Mouse (Mus musculus) kidney, adult 8-10 months (tissue): ENCODE data around the gene Det1.

Experiments
- DNase-seq, 2 experiments: peaks; one replicate each; pipeline ENCODE4 v3.0.0; 2022

Gene Det1

DNA sequence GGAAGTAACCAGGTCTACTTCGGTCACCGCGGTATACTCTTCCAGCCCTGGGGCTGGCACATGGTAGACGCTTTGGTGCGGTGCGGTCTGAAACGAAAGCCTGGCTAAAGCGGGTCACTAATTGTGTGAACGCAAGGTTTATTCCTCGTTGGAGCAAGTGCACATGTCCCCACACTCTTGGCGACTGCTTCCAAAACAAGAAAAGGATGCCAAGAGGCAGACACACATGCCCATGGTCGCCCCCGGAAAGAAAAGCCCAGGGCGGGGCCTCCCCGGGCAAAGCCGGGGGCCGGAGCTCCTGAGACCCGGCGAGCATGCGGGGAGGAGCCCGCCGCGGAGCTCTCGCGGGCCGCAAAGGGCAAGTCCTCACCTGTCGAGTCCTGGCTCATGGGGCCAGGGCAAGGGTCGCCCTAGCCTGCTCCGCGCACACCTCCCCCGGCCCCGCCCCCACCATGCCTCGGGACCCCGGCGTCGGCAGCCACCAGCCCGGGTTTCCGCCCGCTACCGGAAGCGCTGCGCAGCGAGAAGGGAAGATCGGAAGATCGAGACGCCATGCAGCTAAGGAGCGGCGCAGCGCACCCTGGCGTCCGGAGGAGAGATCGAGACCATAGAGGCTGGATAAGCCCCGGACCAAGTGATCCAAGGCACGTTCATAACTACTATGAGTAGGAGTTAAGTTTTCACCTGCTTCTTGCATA is at the start of gene Det1:
TSS of gene Det1 (minus strand) at position 527 of the 698 bp plus-strand sequence.
- peak; percentile 88 to 93 for DNase-seq

- peak; percentile 100 for DNase-seq
These were observed 48.7 kb upstream of the Det1 start, which contains the start of gene Aen for GRCm38 (mm10) chr7:78895653-78896333. TSS of gene Aen (plus strand) at chr7:78895854.

DNA sequence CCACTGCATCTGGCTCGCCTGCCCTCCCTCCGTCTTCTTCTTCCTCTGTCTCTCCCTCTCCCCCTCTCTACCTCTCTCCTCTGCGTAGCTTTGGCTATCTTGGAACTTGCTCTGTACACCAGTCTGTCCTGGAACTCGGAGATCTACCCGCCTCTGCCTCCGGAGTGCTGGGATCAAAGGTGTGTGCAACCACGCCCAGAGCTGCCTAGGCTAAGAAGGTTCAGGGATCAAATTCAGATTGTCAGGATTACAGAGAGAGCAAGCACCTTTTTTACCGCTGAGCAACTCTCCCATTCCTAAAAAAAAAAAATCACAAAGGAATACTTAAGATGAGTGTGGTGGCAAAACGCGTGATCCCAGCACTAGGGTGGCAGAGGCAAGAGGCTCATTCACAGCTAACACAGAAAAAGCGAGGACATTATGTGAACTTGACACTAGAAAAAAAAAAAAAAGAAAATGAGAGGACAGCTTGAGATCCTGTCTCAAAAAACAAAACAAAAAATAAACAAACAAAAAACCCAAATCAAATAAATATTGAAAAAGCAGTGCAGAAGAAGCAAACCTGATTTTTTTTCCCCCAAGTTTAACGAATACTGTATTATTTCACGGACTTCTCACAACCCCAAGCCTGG is 48.1 kb upstream of the Det1 start:
- DNase-seq, result no peak

- no peak for DNase-seq
These were observed 46.9 kb upstream of the Det1 start for GRCm38 (mm10) chr7:78893917-78894316.

DNA sequence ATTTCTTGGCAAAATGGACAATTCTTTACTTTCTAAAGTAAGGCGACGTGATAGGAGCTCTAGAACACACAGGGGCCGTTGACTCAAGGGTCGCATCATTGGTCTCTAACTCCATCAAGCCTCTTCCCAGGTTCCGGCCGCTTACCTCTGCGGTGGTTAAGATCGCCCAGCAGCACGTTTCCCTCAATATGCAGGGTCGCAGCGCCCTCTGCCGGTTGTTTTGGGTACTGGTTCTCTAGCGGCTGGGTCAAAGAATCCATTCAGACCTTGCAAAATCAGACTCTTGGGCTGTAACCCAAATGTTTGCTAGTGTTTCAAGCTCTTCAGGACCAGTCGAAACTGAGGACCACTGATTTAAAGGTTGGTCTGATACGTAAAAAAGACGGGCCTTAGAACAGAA is 43.6 kb upstream of the Det1 start:
- DNase-seq, result peak; percentile 52 to 84

DNA sequence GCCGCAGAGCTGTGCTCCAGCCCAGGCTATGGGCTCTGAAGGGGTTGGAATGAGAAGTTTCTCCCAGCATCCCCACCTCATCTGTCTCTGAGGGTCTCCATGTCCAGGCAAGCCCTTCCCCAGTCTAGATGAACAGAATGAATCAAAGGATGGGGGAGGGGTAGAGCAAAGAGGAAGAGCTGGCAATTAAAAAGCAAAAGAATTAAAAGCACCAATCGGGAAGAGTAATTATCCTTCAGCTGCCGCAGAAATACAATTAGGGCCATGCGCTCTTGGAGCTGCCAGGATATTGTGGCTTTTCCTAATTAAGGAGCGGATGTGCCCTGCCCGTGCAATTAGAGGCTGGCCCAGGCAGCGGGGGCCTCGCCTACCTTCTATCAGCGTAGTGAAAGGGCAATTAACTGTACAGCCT is 40.4 kb upstream of the Det1 start:
- no peak for DNase-seq

DNA sequence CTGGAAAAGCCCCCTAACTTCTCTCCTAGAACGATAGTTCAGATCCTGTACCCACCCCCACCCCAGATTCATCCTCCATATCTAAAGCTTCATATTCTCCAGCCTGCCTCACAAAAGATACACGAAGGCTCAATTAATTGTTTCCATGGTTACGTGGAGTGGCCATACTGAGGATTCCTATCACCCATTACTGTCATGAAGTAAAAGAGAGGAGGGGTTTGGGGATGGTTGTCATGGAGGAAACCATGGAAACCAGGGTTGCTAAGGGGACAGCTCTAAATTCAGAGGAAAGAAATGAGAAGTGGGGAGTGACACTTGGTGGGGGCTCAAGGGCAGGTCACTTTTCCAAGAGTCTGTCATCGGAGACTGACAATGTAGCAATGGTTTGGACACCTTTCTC is 39.4 kb upstream of the Det1 start:
- DNase-seq, result no peak

DNA sequence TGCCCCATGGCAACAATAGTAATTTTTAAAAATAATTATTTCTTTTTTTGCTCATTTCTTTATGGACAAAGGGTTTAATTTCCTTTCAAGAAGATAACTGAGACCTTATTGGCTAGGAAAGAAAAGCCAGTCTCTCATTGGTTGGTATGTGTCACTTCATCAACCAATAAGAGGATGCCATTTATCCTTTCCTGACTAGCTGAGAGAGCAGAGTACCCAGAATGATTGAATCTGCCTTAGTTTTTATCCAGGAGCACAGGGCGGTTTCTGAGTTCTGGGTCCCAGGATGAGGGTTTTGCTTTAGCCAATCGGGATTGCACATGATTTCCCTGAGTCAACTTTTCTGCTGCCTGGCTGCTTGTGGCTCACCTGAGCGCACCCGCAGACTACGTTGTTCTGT is 38.3 kb upstream of the Det1 start:
- DNase-seq, result no peak

- no peak for DNase-seq
These were observed 37.1 kb upstream of the Det1 start for GRCm38 (mm10) chr7:78884139-78884538.

DNA sequence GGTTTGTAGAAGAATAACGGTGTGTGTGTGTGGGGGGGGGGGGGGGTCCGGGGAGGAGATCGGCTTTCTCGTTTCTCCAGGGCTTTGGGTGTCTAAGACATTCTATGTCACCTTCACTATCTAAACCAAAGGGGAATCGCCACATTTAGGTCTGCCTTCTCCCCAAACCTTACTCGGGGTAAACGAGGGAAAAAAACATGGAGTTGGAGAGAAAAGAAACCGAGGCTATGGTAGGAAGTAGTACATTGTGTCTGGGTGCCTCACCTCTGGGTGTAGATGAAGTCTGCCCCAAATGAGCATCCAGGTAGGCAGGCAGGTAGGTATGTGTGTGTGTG is 36.6 kb upstream of the Det1 start:
- no peak for DNase-seq

- DNase-seq, result no peak
These were observed 36.1 kb upstream of the Det1 start for GRCm38 (mm10) chr7:78883016-78883725.

DNA sequence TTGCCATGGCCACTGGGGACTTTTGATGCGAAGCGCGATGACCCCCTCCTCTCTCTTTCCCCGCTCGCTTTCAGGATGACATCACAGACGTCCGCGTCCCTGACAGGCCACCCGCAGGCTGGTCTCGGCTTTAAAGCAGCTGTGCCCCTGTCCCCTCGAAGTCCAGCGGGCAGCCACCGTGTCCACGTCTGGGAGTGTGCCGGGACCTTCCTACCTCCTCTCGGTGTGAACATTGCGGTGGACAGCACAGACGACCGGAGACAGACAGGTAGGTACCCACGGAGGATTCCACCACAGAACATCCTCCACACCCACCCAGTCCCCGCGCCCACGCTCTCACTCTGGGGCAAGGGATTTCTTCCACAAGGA is 35.4 kb upstream of the Det1 start:
- DNase-seq, result no peak

GRCm38 (mm10) chr7:78881607-78882468 is 34.8 kb upstream of the Det1 start:
- no peak for DNase-seq

GRCm38 (mm10) chr7:78872831-78873230 is 25.8 kb upstream of the Det1 start:
- DNase-seq, result no peak

- DNase-seq, result no peak
These were observed 25.3 kb upstream of the Det1 start for GRCm38 (mm10) chr7:78872366-78872765.

GRCm38 (mm10) chr7:78868731-78869130 is 21.7 kb upstream of the Det1 start:
- no peak for DNase-seq

GRCm38 (mm10) chr7:78865212-78865949 is 18.3 kb upstream of the Det1 start:
- DNase-seq, result no peak

DNA sequence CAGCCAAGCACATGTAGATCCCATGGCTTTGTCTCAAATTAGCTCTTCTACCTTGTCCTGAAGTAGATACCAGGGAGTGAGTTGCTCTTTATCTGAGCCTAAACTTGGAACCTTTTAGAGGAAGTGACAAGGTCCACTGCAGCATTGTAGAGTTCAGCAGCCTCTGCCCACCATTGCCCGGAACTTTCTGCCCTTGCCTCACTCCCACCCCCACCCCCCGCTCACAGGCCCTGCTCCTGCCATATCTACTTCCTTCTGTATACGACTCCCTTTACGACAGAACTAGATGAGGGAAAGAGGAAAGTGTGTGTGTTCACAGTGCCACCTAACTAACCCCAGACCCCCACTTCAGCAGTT is 17.4 kb upstream of the Det1 start:
- no peak for DNase-seq

DNA sequence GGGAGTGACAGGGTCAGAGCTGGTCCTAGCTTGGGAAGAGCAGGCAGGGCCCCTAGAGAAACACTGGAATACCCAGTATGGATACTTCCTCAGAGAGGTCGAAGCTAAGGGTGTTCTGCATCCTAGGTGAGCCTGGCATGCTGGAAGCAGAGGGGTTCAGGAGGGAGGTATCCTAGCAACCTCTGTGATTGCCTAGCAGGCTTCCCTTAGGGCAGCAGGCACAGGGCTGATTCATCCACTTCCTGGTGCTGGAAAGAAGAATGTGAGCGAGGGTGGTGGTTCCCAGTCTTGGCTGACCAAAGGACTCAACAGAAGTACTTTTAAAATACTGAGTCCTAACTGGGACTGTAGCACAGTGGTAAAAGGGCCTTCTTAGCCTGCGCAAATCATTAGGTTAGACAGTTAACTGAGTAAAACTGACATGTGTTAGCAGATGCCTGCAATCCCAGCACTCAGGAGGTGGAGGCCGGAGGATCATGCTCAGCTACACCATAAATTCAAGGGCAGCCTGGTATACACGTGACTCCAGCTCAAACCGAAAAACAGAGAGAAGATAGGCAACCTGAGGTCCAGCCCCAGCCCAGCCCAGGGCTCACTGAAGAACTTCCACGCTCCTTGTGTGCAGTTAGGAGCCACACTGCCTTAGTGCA is 16.9 kb upstream of the Det1 start:
- DNase-seq, result no peak

- DNase-seq, result no peak
These were observed 8.1 kb upstream of the Det1 start for GRCm38 (mm10) chr7:78855044-78855655.

- no peak for DNase-seq
These were observed 7.0 kb upstream of the Det1 start for GRCm38 (mm10) chr7:78854051-78854450.
